Mouse (Mus musculus) lung, adult 10 weeks (tissue): Measurements from ENCODE around the gene Gm2022. TPM values are rescaled to one million over a fixed set of nuclear protein-coding genes. Genes with fewer than 3 reads are reported as not detected.

ENCODE experiments used
- polyA plus RNA-seq: library from polyadenylated mRNA; stranded (reverse); fragments of 350-450 nt; fragmentation: Illumina TruSeq; extraction: RNeasy Lipid Tissue Mini Kit (QIAGEN cat#74804); gene quantifications from one replicate; pipeline ENCODE4 v1.2.3, GENCODE M21; 2014; ENCODE audit warnings: low read depth, low replicate concordance; ENCODE audit not compliant: insufficient read depth

Gm2022 gene
- not detected for polyA plus RNA-seq

GRCm38 (mm10) chr12:87895070-87895469 is at the start of gene Gm2022:
Gm2022 (plus strand) TSS chr12:87895370.

GRCm38 (mm10) chr12:87873772-87874171 is 21.4 kb upstream of the Gm2022 start, which contains the start of gene Gm2016:
Gm2016 (plus strand) TSS chr12:87874072.

GRCm38 (mm10) chr12:87919721-87920120 is 24.6 kb downstream of the Gm2022 start, which contains the start of gene Gm2035:
Gm2035 (minus strand) TSS chr12:87919857.

Other genes with a start within 250 kb of the Gm2022 start
- not detected for gene Gm21319, start 119.6 kb upstream of the Gm2022 start, polyA plus RNA-seq
- not detected for gene Gm21936, start 99.9 kb upstream of the Gm2022 start, polyA plus RNA-seq
- gene BB287469, start 78.8 kb upstream of the Gm2022 start, polyA plus RNA-seq, result not detected
- not detected for gene Gm2001, start 53.0 kb upstream of the Gm2022 start, polyA plus RNA-seq
- not detected for gene Gm2016, start 21.3 kb upstream of the Gm2022 start, polyA plus RNA-seq
- gene Gm2035, start 24.5 kb downstream of the Gm2022 start, polyA plus RNA-seq, result not detected
- gene Gm2042, start 58.7 kb downstream of the Gm2022 start, polyA plus RNA-seq, result not detected
- not detected for gene Gm2075, start 116.5 kb downstream of the Gm2022 start, polyA plus RNA-seq
- gene Gm6803, start 123.4 kb downstream of the Gm2022 start, polyA plus RNA-seq, result not detected
- gene Gm2056, start 131.6 kb downstream of the Gm2022 start, polyA plus RNA-seq, result not detected
- not detected for gene Gm16368, start 188.3 kb downstream of the Gm2022 start, polyA plus RNA-seq